Mouse (Mus musculus) effector memory CD4-positive, alpha-beta T cell, adult 7 months (primary cell): ENCODE results near the gene Pik3ip1. TPM values are rescaled to one million over a fixed set of nuclear protein-coding genes. Genes with fewer than 3 reads are reported as not detected.

Source experiments
- polyA plus RNA-seq: library from polyadenylated mRNA; unstranded; fragments of 100-300 nt; shearing (Covaris generic); gene quantifications from one replicate; pipeline ENCODE4 v1.2.1, GENCODE M21; 2017

The Pik3ip1 gene
- 75.5 TPM for polyA plus RNA-seq

GRCm38 (mm10) chr11:3329891-3330451, at the start of gene Pik3ip1:
Gene Pik3ip1 (plus strand): TSS chr11:3330401.

GRCm38 (mm10) chr11:3288521-3289301, 41.5 kb upstream of the Pik3ip1 start, which contains the start of gene Patz1:
Gene Patz1 (plus strand): TSS chr11:3288874.

Other genes with a start within 250 kb of the Pik3ip1 start
- 44.1 TPM for gene Sfi1, start 136.9 kb upstream of the Pik3ip1 start, polyA plus RNA-seq
- gene Eif4enif1, start 128.0 kb upstream of the Pik3ip1 start, polyA plus RNA-seq, result 31.4 TPM
- 106 TPM for gene Drg1, start 64.0 kb upstream of the Pik3ip1 start, polyA plus RNA-seq
- 21.6 TPM for gene Patz1, start 41.5 kb upstream of the Pik3ip1 start, polyA plus RNA-seq
- 44.7 TPM for gene Limk2, start 78.8 kb downstream of the Pik3ip1 start, polyA plus RNA-seq
- 27.0 TPM for gene Rnf185, start 122.0 kb downstream of the Pik3ip1 start, polyA plus RNA-seq
- gene Pla2g3, start 157.9 kb downstream of the Pik3ip1 start, polyA plus RNA-seq, result 0.24 TPM
- 0.22 TPM for gene Inpp5j, start 174.4 kb downstream of the Pik3ip1 start, polyA plus RNA-seq
- gene Selenom, start 184.3 kb downstream of the Pik3ip1 start, polyA plus RNA-seq, result 2.8 TPM
- gene Smtn, start 210.2 kb downstream of the Pik3ip1 start, polyA plus RNA-seq, result 0.50 TPM